Mouse (Mus musculus) heart, postnatal 0 days (tissue): ENCODE data around the gene Med10.

Experiments
- CTCF ChIP-seq: IDR thresholded peaks from 2 replicates; pipeline ENCODE4 v1.5.1; 2016; ENCODE audit warnings: antibody characterized with exemption, control low read depth, low read depth
- EP300 ChIP-seq: IDR thresholded peaks from 2 replicates; pipeline ENCODE4 v1.6.1; 2016; ENCODE audit warnings: antibody characterized with exemption, low read depth

GRCm38 (mm10) chr13:69852313-69852712 lies 50.1 kb downstream of the Med10 start:
- TF ChIP-seq EP300 (no peak), CTCF (no peak)
